Mouse (Mus musculus) frontal cortex, adult 2 months (tissue): ENCODE data around the gene Derl3. TPM values are rescaled to one million over a fixed set of nuclear protein-coding genes. Genes with fewer than 3 reads are reported as not detected.
"Not testable (repeated sequence)": the region's sequence is repeated elsewhere in the genome, so short reads cannot be mapped to it uniquely, and the experiment has no call there.

Experiments used
- DNase-seq, 2 experiments: peaks; one replicate each; pipeline ENCODE4 v3.0.0; 2022; ENCODE audit warnings: low spot score in 1 of 2; ENCODE audit errors: extremely low spot score in 1 of 2
- polyA plus RNA-seq: library from polyadenylated mRNA; depleted of rRNA; stranded (reverse); fragments of >200 nt; gene quantifications from 2 replicates; pipeline ENCODE4 v1.2.3, GENCODE M21; 2012; rRNA removed

The Derl3 gene
- 5.3 and 6.5 TPM in 2 replicates for polyA plus RNA-seq

- peak; percentile 97 for DNase-seq
These were observed at the start of gene Derl3 for GRCm38 (mm10) chr10:75893089-75893750. Derl3 (plus strand) TSS chr10:75893413.

DNA sequence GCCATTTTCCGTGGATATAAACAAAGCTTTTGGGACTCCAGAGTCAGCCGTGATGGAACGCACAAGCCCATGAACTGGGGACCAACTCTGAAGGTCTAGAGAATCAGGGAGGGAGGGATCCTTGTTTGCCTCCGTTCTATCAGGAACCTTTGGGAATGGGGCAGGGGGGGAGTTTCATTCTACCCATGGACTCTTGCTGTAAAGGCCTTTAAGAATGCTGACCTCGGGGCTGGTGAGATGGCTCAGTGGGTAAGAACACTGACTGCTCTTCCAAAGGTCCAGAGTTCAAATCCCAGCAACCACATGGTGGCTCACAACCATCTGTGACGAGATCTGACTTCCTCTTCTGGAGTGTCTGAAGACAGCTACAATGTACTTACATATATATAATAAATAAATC lies 49.3 kb upstream of the Derl3 start:
- DNase-seq: not testable (repeated sequence)

DNA sequence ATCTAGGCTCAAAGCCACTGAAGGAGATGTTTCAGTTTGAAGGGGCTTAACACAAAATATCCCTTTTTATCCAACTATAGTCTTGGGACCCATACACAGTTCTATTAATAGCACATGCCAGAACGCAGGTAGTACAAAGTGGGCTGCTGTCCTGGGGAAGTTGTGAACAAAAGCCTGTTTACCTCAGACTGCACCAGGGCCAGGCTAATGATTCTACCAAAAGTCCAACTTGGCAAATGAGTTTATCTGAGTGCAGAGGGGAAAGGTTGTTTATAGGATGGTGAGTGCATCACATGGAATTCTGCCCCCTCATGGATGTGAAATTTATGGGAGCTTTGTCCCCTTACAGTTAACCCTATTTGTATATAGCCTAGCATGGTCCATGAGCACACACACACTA lies 48.4 kb upstream of the Derl3 start:
- DNase-seq: no peak

DNA sequence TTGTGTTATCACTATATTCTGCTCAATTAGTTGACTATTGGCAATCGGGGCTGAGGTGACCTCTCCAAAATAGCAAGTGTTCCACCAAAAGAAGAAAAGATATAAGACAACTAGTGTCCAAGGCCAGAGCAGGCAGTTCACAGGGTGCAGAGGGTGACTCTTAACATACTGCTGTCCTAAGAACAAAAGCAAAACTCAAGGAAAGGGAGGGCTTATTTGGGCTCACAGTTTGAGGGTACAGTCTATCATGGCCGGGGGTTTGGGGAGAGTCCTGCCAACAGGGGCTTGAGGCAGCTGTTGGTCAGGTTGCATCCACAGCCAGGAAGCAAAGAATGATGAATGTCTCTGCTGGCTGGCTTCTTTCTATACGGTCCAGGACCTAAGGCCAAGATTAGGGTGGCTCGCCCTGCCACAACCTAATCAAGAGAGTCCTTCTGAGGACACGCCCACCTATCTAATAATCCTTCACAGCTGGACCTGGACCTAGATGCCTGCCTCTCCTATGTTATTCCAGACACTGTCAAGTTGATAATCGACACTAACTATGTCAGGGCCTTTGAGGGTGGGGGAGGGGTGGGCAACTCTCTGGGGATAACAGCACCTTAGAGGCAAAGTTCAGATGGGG lies 47.8 kb upstream of the Derl3 start:
- no peak for DNase-seq

DNA sequence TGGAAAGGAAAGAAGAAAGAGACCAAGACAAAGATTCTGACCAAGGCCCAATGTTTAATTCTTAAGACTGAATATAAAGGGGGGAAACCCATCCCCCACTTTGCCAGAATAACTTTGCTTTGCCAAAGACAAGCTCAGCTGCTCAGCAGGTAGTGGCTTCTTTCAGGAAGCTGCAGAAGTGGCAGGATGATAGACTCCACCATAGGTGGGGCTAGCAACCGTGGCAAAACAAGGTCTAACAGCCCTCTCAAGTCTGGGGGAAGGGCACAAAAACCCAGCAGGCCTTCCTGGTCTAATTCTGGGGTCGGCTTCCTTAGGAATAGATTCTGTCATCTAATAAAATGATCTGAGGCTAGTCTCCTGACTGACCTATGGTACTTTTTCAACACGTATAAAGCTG lies 44.8 kb upstream of the Derl3 start:
- no peak for DNase-seq

- no peak for DNase-seq
These were observed 42.1 kb upstream of the Derl3 start for GRCm38 (mm10) chr10:75851076-75851475.

GRCm38 (mm10) chr10:75851681-75852080 lies 41.5 kb upstream of the Derl3 start:
- no peak for DNase-seq

- DNase-seq: no peak
These were observed 40.6 kb upstream of the Derl3 start for GRCm38 (mm10) chr10:75852539-75853125.

DNA sequence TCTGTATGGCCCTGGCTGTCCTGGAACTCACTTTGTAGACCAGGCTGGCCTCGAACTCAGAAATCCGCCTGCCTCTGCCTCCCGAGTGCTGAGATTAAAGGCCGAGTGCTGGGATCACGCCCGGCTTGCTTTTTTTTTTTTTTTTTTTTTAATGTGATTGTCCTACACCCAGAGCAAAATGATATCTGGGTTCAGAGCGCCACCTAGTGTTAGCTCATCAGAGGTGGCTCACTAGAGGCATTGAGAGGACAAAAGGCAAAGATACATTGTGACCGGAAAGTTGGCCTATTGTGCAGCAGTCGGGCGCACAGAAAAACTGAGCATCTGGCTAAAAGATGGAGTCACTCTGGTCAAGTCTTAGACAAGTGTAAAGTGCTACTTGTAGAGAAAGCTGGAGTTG lies 39.8 kb upstream of the Derl3 start:
- peak; percentile 72 to 95 for DNase-seq

DNA sequence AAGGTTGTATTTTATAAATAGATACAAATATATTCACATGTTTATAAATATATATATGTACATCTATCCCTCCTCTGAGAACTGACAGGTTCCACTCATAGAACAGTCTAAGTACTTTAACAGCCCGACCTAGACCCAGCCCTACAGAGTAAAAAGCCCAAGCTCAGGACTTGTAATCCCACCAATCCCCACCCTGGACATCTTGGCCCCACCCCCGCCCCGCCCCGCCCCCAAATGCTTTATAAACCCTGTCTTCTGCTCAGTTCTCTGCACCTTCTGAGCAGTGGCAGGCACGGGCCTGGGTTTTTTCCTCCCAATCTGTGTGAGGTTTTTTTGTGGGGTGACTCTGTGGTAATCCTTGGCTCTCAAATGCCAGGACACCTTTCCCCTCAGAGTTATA lies 39.1 kb upstream of the Derl3 start:
- no peak for DNase-seq

DNA sequence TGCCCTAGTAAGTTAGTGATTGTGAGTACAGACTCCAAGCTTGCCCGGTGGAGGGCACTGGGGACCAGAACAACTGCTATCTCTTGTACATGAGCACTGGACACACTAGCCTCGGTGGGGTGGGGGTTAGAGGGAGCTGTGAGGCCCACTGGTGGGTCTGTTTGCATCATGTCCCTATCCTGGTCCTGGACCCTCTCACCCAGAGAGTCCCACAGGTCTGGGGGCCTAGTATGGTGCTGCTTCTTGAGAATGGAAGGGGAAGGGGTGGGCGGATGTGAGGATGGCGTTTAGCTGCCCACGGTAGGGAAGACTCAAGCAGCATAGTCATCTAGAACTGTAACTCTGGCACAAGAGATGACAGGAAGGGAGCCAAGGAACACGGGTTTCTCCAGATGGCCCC lies 38.4 kb upstream of the Derl3 start:
- DNase-seq: no peak

DNA sequence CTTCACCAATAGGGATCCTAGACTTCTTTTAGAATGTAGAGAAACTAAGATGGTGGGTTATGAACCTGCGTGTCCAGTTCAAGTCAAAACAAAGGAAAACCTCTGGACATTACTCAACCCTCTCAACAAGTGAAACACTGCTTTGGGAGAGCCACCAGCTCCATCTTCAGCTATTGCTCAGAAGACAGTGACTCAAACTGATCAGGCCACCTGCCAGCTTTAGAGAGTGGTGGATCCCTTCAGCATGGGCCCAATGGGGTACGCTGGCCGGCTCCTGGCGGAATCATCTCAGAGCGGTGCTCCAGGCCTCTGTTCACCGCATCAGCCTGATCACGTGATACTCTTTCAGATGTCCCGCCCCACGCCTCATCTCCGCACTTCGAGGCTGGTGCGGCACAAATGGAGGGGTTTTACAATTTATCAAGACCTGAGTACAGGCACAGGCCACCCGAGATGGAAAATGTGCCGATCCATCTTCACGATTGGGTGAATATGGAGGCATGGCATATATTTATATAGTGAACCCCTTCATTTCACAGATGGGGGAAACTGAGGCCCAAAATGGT lies 37.7 kb upstream of the Derl3 start:
- no peak for DNase-seq

DNA sequence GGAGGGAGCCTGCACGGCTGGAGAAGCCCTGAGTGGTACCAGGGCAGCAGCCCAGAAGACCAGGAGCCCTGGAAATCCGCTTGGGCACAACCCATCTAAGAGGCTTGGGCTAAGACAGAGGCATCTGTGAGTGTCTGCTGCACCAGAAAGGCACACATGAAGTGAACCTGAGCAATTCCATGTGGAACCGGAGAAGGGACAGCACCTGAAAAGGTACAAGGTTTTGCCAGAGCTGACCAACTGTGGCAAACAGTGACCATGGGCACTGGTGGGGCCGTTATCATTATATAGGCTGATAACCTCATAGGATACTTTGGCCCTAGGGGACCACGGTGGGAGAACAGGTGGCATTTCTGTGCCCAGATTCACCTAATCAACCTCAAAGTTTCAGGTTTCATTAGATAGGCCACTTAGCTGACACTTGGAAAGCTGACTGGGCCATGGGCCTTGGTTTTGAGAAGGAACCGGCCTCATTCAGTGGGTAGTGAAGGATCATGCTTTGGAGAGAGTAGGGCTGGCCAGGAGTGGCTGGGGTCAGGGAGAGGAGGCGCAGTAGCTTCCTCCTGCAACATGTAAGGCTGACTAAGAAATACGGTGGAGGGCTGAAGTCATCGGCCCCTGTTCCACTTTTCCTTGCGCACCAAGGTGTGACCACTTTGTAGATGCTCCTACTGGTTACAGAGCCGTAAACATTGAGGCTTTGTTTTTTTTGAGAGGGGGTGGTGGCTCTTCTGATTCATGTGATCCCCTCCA lies 36.9 kb upstream of the Derl3 start:
- no peak for DNase-seq

DNA sequence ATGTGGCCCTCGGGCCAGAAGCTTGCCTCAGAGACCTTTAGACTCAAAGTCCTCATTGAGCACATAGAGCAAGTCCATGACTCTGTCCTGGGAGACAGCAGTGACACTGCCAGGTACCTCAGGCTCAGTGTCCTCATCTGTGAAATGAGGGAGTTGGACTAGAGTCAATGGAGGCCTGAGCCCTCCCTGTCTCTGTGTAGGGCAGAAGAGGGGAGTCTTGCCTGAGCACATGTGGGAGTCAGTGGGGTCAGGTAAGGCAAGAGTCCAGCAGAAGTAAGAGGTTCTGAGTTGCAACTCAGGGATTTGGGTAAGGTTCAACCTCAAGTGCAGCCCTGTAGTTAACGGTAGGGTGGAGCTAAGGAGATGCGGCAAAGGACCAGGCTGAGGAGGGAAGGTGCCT lies 36.2 kb upstream of the Derl3 start:
- DNase-seq: no peak

DNA sequence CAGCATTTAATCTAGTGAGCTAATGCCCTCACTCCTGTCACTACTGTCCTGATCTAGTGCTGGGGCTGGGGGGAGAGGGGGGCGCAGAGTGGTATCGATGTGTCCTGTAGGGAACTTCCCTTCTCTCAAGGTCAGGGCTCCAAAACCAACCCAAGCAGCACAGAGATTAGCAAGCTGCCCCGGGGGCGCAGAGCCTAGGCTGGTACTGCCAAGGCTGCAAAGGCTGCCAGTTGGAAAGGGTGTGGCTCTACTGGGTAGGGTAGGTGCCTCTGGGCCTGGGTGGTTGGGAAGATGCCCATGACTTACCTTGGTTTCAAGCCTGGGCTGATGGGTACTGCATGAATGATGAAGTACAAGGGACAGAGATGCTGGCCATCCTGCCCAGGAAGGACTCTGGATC lies 35.6 kb upstream of the Derl3 start:
- DNase-seq: no peak

- no peak for DNase-seq
These were observed 34.0 kb upstream of the Derl3 start for GRCm38 (mm10) chr10:75859107-75859746.

DNA sequence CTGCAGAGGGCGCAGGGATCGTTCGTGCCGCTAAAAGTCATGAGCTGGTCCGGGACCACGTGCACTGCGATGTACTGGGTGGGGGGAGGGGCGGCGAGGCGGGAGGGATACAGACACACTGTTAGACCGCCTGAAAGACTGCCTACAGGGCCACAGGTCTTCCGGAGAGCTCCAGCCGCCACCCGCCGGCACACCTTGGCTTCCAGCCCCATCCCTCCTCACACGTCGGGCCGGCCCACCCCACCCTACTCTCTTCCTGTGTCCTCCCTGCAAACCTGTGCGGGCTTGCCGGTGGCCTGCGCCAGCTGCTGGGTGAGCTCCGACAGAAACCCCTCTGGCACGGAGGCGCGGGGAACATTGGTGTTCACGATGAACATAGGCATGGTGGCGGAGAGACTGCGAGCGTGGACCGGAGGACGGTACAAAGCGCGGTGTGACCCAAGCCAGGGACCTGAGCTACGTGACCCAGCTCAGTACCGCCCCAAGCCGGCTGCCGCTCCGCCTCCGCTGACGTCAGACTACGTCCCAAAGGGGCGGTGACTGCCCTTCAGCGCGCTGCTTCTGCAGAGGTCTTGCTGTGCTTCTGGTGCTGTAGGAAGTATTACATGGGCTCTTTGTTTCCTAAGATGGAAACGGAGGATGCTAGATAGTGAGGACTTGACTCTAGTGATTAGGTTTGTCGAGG lies 33.3 kb upstream of the Derl3 start, which contains the start of gene Mif:
Gene Mif, minus strand, starts transcription at position 455 of the 685 bp plus-strand sequence.
- DNase-seq: peak; percentile 72 to 86

GRCm38 (mm10) chr10:75860746-75861145 lies 32.5 kb upstream of the Derl3 start:
- peak in 1 of 2 experiments; percentile 21 for DNase-seq

GRCm38 (mm10) chr10:75861587-75861986 lies 31.6 kb upstream of the Derl3 start:
- no peak for DNase-seq
